Mouse (Mus musculus): ENCODE data around the gene Mink1.
"Not testable (repeated sequence)": the region's sequence is repeated elsewhere in the genome, so short reads cannot be mapped to it uniquely, and the experiment has no call there.

Gene Mink1

DNA sequence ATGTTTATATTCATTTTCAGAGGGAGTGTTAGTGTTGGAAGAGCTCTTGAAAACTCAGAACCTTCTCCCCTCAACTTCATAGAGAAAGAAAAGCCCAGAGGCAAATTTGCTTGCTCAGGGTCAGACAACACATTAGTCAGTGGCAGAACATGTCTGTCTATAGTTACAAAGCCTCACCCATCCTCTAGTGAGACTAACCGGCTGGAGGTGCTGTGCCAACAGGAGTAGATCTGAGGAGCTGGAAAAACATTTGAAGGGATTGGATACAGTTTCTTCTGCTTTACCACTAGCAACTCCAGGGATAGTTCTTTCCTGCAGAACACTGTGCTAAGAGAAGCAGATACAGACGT is 769 bp upstream of the Mink1 start:
- DNase-seq: no peak

DNA sequence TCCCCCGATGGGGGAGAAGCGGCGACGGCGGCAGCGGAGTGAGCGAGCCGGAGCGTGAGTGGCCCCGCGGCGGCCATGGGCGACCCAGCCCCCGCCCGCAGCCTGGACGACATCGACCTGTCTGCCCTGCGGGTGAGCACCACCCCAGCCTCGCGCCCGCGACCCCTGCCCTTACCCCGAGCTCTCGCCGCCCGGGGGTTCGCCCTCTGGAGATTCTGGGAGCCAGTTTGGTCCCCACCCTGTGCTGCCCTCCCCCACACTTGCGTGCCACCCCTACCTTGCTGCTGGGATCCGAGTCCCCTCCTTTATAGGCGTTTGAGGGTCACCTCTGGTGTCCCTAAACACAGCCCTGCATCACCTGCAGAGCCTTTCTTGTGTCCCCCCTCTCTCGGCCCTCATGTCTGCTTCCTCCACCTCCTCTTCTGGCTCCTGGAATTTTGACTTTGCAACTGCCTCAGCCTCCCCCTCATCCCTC is 351 bp downstream of the Mink1 start:
- DNase-seq: no peak

- peak; percentile 40 to 47 for DNase-seq
Measured at GRCm38 (mm10) chr11:70563470-70564275, 992 bp downstream of the Mink1 start.

GRCm38 (mm10) chr11:70564276-70564873 is 1.7 kb downstream of the Mink1 start:
- no peak for DNase-seq

DNA sequence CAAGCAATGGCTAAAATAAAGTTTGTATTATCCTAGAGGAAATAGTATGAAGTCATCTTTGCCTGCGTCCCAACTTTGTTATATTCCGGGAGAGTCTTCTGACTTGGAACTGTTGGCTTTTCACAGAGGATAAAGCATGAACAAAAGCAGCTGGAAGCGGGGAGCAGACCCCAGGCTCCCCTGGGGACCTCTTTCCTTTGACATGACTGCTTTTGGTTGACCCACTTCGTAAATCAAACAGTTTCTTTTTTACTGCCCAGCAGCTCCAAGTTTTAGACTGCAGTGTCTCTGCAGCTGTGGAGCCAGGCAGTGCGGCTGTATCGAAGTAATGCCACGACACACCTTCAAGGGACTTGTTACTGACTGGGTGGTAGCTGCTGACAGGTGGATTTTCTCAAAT is 3.9 kb downstream of the Mink1 start:
- DNase-seq: no peak

DNA sequence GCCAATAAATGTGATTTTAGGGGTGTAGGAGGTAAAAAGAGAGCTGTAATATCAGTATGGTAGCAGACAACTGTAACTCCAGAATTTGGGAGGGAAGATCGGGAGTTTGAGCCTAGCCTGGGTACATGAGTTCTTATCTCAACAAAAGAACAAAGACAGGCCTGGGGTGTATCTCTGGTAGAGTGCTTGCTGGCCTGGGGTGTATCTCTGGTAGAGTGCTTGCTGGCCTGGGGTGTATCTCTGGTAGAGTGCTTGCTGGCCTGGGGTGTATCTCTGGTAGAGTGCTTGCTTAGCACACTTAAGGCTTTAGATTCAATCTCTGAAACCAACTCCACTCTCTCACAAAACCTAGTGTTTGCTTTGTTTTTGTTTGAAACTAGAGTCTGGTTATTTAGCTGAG is 7.9 kb downstream of the Mink1 start:
- not testable (repeated sequence) for DNase-seq

DNA sequence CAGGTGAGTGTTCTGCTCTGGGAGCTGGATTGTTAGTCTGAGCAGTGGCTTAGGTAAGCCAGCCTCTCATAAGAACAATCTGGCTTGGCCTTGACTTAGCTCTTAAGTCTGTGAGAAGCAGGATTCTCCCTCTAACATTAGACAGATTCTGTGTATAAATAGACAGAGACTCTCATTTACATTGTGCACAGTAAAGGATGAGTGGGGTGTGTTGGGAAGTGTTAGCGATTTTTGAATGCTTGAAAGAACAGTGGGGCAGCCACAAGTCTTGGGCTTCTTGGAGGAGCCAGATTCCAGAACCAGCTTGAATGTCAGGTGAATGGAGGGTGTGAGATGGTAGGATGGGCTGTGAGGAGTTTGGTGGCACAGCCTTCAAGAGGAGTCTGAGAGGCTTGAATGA is 9.0 kb downstream of the Mink1 start:
- DNase-seq: no peak

- DNase-seq: no peak
Measured at GRCm38 (mm10) chr11:70572348-70572902, 9.7 kb downstream of the Mink1 start.

DNA sequence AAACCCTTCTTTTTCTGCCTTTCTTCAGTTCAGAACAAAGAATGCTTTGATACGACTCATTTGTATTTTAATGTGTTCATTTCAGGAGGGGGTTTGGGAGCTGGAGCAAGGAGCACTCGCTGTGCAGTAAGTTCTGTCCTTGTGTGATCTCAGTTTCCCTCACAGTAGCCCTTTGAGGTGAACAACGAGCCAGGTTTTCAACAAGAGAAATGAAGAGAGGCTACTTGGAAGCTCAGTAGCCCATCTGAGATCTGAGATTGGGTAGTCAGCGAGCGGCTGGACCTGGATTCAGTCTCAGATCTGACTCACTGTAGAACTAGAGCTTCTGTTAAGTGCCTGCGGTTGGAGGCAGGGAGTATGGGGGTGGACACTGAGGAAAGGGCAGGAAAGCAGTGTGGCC is 11.2 kb downstream of the Mink1 start:
- no peak for DNase-seq

DNA sequence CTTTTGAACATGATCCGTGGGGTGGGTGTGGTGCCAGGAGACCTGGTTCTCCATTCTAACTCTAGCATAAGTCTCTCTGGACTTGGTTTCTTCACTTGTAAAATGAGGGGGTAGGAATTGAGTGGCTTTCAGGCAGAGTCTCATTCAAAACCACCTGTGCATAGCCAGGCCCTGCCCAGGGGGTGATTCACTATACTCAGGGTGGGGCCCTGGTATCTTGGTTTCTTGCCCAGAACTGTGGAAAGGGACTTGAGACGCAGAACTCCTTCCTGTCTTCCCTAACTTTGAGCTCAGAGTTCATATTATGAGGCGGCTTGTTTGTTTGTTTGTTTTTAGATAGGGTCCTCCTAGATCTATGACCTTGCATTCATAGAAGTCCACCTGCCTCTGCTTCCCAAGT is 14.5 kb downstream of the Mink1 start:
- DNase-seq: no peak

DNA sequence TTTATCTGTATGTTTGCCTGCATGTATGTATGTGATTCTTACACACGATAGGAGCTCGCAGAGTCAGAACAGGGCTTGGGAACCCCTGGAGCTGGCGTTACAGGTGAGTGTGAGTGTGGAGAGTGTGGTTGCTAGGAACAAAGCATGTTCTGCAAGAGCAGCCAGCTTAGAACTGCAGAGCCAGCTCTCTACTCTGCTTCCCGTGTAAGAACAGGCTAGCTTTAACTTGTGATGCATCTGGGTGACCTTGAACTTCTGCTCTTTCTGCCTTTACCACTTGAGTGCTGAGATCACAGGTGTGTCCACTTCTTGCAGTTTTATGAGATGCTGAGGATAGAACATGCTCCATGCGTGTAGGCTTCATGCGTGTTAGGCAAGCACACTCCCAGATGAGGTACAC is 16.3 kb downstream of the Mink1 start:
- DNase-seq: no peak

DNA sequence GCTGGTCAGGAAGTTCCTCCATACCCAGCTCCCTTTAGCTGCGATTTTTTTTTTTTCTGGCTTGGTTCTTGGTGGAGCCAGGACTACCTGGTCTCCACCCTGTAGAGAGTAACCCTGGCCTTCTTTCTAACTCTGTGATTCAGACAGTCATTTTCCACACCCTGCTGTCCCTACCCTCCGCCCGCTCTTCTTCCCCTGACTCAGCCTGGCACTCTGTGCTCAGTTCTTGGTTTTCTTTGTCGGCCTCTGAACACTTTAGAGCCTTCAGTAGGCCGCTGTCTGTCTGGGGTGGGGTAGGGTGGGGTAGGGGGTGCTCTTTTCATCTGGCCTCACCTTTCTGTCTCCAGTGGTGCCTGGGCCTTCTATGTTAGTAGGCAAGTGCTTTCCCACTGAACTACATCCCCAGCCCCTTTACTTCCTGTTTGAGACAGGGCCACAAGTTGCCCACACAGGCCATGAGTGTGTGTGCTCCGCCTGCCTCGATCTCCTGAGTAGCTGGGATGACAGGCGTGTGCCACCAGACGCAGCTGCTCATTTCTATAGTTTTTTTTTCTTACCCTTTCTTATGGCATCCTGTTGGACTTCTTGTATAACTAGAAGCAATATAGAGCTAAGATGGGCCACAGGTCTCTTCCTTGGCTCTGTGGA is 17.2 kb downstream of the Mink1 start:
- no peak for DNase-seq

DNA sequence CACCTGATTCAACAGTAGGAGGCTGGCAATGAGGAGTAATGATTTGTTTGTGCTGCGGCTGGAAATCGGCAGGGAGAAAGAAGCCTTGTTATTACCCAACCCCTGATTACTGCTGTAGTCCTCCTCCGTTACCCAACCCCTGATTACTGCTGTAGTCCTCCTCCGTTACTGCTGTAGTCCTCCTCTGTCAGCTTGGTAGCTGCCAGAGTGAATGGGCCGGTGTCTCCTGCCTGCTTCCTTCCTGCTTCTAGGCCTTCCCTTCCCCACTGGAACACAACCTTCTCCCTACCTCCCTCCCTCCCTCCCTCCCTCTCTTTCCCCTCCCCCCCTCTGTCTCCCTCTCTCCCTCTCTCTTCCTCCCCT is 17.7 kb downstream of the Mink1 start:
- DNase-seq: no peak

GRCm38 (mm10) chr11:70580921-70581320 is 18.2 kb downstream of the Mink1 start:
- DNase-seq: no peak

DNA sequence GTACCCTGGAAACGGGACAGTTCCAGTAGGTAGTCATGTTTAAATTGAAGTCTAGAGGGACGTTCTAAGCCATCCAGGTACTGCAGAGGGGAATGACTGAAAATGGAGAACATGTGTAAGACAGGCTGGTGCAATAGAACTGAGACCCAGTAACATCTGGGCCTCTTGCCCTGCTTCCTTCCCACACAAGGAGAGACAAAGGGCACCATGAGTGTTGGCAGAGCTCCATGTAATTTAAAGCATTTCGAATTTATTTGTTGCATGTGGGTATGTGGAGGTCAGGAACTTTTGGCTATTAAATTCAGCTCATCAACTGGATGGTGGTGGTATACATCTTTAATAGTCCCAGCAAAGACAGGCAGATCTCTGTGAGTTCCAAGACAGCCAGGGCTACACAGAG is 19.5 kb downstream of the Mink1 start:
- no peak for DNase-seq

- DNase-seq: no peak
Measured at GRCm38 (mm10) chr11:70583022-70583714, 20.5 kb downstream of the Mink1 start.

- DNase-seq: no peak
Measured at GRCm38 (mm10) chr11:70583775-70584174, 21.1 kb downstream of the Mink1 start.

- DNase-seq: peak; percentile 36 to 38
Measured at GRCm38 (mm10) chr11:70585457-70585856, 22.8 kb downstream of the Mink1 start.

DNA sequence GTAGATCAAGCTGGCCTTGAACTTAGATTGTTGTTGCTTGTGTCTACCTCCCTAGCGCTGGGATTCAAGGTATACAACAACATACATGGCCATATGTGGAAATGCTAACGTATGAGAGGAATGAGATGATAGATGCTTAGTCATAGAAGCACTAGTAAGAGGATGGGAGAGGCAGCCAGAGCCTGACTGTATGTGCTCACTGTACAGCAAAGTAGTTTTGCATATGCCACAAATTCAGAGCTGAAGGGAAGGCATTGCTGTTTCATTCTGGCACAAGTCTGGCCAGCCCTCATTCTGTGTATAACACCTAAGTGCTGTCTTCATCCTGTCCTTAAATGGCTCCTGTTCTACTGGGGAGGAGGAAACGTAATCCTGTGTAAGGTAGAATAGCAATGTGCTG is 23.6 kb downstream of the Mink1 start:
- no peak for DNase-seq

DNA sequence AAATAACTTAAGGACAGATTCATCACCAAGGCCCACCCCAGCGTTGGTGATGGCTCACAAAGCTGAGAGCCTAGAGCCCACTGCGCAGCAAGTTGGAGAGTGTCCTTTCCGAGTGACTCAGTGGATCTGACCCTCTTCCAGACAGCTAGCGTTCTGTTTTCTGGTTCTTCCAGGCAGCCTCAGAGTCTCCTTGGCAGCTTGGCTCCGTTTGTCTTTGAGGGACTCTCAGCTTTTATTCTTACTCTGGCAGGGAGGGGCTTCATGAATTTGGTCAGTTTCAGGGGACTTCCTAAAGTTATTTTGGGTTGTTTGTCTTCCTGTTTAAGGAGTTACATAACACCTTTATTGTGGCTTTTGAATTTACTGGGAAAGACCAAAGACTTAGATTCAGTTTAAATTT is 24.3 kb downstream of the Mink1 start:
- no peak for DNase-seq

- peak; percentile 67 to 76 for DNase-seq
Measured at GRCm38 (mm10) chr11:70591733-70592132, 29.1 kb downstream of the Mink1 start.

DNA sequence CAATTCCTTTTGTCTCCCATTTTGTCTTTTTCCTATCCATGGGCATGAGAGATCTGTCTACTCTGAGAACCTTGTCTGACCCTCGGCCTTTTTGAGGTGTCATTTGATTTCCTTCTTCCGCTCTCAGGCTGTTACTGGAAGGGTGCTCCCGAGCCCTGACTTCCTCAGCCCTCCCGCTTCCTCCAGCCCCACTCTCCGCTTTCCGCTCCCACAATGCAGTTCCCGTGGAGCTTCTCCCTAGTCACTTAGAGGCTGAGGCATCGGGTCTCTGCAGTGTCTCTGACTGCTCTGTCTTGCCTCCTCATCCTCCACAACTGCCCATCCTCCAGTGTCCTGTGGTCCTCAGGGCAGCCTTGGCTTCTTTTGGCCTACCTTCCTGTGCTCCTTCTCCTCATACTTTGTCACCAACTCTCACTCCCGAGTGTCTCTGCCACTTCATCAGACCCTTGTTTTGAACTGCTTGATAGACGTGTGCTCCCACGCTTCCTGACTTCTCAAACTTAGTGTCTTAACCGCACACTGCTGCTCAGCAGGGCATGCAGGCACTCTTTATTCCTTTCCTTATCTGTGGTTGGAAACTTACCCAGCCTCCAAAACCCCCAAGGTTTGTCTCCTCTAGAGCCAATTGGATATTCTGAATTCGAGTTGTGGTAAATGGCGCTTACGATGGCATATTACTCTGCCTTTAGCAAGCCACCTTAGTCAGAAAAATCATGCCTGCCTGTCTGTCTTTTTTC is 31.7 kb downstream of the Mink1 start:
- no peak for DNase-seq

GRCm38 (mm10) chr11:70595638-70596037 is 33.0 kb downstream of the Mink1 start:
- no peak for DNase-seq

Measured in cerebellum, postnatal 14 days (tissue).